1 mouse cellular context compared by ENCODE assay signal in genomic region chr2:26973960-26974359, GRCm38 (mm10).
TF ChIP-seq lines count a peak whose summit lies in the region.

No protein-coding gene starts in this region.

TF ChIP-seq in CH12.LX, 34 proteins besides CTCF, POLR2A, EP300 and RAD21:
- TF ChIP-seq ELF1 (IDR thresholded peaks at IDR 0.05; ENCODE audit: low read depth, low read length) (peak; percentile 55; the same call in 1 of the 2 replicates), TCF12 (IDR thresholded peaks at IDR 0.05; ENCODE audit: low read depth, low read length) (peak; percentile 31; the same call in 1 of the 2 replicates), UBTF (IDR thresholded peaks at IDR 0.05; ENCODE audit: low read depth, low read length) (no peak)
